Mouse (Mus musculus) hindbrain, embryonic 16.5 days (tissue): ENCODE measurements at regions not wholly inside any gene's neighbourhood (a gene's known extent, or its start where the extent isn't known, plus 50 kb on each side); places are given as distances from the start of the nearest gene placed in this dataset.
"Not testable (repeated sequence)": the region's sequence is repeated elsewhere in the genome, so short reads cannot be mapped to it uniquely, and the experiment has no call there.

Source experiments
- ATAC-seq: fragments of 200-750 bp; cut with Nextera tagmentation; 2 replicates; pipeline ENCODE4 v1.8.0; 2017; ENCODE audit warnings: moderate TSS enrichment, moderate library complexity
- H3K27ac ChIP-seq: fragments of 300-500 bp; sonication (generic); 2 replicates; pipeline ENCODE4 v1.5.1; 2014; ENCODE audit warnings: low read depth, mild to moderate bottlenecking, control low read depth, low read length, moderate library complexity
- H3K27me3 ChIP-seq: fragments of 300-500 bp; sonication (generic); replicated peaks from 2 replicates; pipeline ENCODE4 v1.6.1; 2014; ENCODE audit warnings: low read length; ENCODE audit not compliant: control insufficient read depth, insufficient read depth
- H3K36me3 ChIP-seq: fragments of 300-500 bp; sonication (generic); 2 replicates; pipeline ENCODE4 v1.6.1; 2014; ENCODE audit warnings: mild to moderate bottlenecking, low read length, moderate library complexity, mixed read lengths; ENCODE audit not compliant: control insufficient read depth, insufficient read depth
- H3K4me1 ChIP-seq: fragments of 300-500 bp; sonication (generic); 2 replicates; pipeline ENCODE4 v1.6.1; 2014; ENCODE audit warnings: low read depth, low read length; ENCODE audit not compliant: control insufficient read depth, insufficient read depth
- H3K4me2 ChIP-seq: fragments of 300-500 bp; sonication (generic); 2 replicates; pipeline ENCODE4 v1.6.1; 2014; ENCODE audit warnings: mild to moderate bottlenecking, low read length, control low read depth, moderate library complexity
- H3K4me3 ChIP-seq: fragments of 300-500 bp; sonication (generic); 2 replicates; pipeline ENCODE4 v1.5.1; 2014; ENCODE audit warnings: mild to moderate bottlenecking, low read length, control low read depth, moderate library complexity
- H3K9ac ChIP-seq: fragments of 300-500 bp; sonication (generic); 2 replicates; pipeline ENCODE4 v1.6.1; 2014; ENCODE audit warnings: low read depth, mild to moderate bottlenecking, control low read depth, low read length, moderate library complexity
- H3K9me3 ChIP-seq: fragments of 300-500 bp; sonication (generic); 2 replicates; pipeline ENCODE4 v1.6.1; 2014; ENCODE audit warnings: mild to moderate bottlenecking, low read length, moderate library complexity; ENCODE audit not compliant: control insufficient read depth
- WGBS: fragments of 180-500 bp; shearing (Covaris S2); extraction: QIAGEN DNeasy Blood & Tissue Kit; methylation state at CpG from one replicate; pipeline ENCODE4 v1.1.7; 2014; 5-methylcytosine and 5-hydroxymethylcytosine counted together

GRCm38 (mm10) chr12:106310585-106311319, 300.7 kb downstream of the Vrk1 start:
- peak overlapping the region; percentile 86 for H3K4me2 ChIP-seq
- no peak for ATAC-seq
- no peak overlapping the region for H3K27ac ChIP-seq
- under 1% methylated on average over 34 of the region's 34 CpGs for WGBS
- no peaks in the 10 kb centered on the region for H3K9me3 ChIP-seq
- peak overlapping the region; percentile 62 for H3K9ac ChIP-seq
- peaks cover 22% of the 10 kb centered on the region for H3K27me3 ChIP-seq
- H3K36me3 ChIP-seq: no peaks in the 10 kb centered on the region
- H3K4me1 ChIP-seq: peaks cover 9% of the 10 kb centered on the region
- H3K4me3 ChIP-seq: peak overlapping the region; percentile 49

GRCm38 (mm10) chr12:106311320-106311825, 301.3 kb downstream of the Vrk1 start:
- H3K4me2 ChIP-seq: peak overlapping the region; percentile 86
- 38% methylated on average over 7 of the region's 7 CpGs for WGBS
- no peak for ATAC-seq

GRCm38 (mm10) chr12:106311831-106312600, 302.0 kb downstream of the Vrk1 start:
- Histone ChIP-seq H3K4me2 (no peak overlapping the region), H3K9ac (no peak overlapping the region), H3K27me3 (peaks cover 22% of the 10 kb centered on the region), H3K36me3 (no peaks in the 10 kb centered on the region), H3K4me1 (peaks cover 9% of the 10 kb centered on the region), H3K4me3 (no peak overlapping the region), H3K27ac (no peak overlapping the region), H3K9me3 (no peaks in the 10 kb centered on the region)
- WGBS: 44% methylated on average over 17 of the region's 17 CpGs
- no peak for ATAC-seq

More at GRCm38 (mm10) chr12:106311320-106311825, 301.3 kb downstream of the Vrk1 start:
- H3K4me1 ChIP-seq: peaks cover 9% of the 10 kb centered on the region
- H3K4me3 ChIP-seq: peak overlapping the region; percentile 49
- H3K27me3 ChIP-seq: peaks cover 22% of the 10 kb centered on the region
- H3K36me3 ChIP-seq: no peaks in the 10 kb centered on the region
- H3K9ac ChIP-seq: peak overlapping the region; percentile 62; the same call in 1 of the 2 replicates
- no peak overlapping the region for H3K27ac ChIP-seq
- H3K9me3 ChIP-seq: no peaks in the 10 kb centered on the region

- Histone ChIP-seq H3K4me3 (no peak overlapping the region), H3K27ac (no peak overlapping the region), H3K4me1 (no peaks in the 10 kb centered on the region), H3K9ac (no peak overlapping the region), H3K27me3 (peaks cover 4% of the 10 kb centered on the region), H3K9me3 (no peaks in the 10 kb centered on the region), H3K36me3 (no peaks in the 10 kb centered on the region), H3K4me2 (no peak overlapping the region)
- WGBS: 81% methylated on average over 16 of the region's 16 CpGs
- ATAC-seq: no peak
Measured at GRCm38 (mm10) chr12:106317738-106318137, 307.7 kb downstream of the Vrk1 start.

GRCm38 (mm10) chr12:106321511-106321910, 311.5 kb downstream of the Vrk1 start:
- no peak overlapping the region for H3K4me2 ChIP-seq
- H3K9ac ChIP-seq: no peak overlapping the region
- no peak overlapping the region for H3K4me3 ChIP-seq
- peaks cover 12% of the 10 kb centered on the region for H3K27me3 ChIP-seq
- no peaks in the 10 kb centered on the region for H3K9me3 ChIP-seq
- H3K27ac ChIP-seq: no peak overlapping the region
- H3K4me1 ChIP-seq: no peaks in the 10 kb centered on the region
- ATAC-seq: no peak
- WGBS: 53% methylated on average over 7 of the region's 7 CpGs
- no peaks in the 10 kb centered on the region for H3K36me3 ChIP-seq

GRCm38 (mm10) chr12:106326611-106327010, 316.6 kb downstream of the Vrk1 start:
- 23% methylated on average over 4 of the region's 4 CpGs for WGBS
- ATAC-seq: no peak

GRCm38 (mm10) chr12:106327351-106327750, 317.3 kb downstream of the Vrk1 start:
- WGBS: 76% methylated on average over 5 of the region's 5 CpGs
- no peaks in the 10 kb centered on the region for H3K9me3 ChIP-seq
- H3K4me3 ChIP-seq: no peak overlapping the region
- H3K4me1 ChIP-seq: no peaks in the 10 kb centered on the region
- peaks cover 14% of the 10 kb centered on the region for H3K27me3 ChIP-seq
- no peak overlapping the region for H3K27ac ChIP-seq
- no peak overlapping the region for H3K9ac ChIP-seq
- H3K4me2 ChIP-seq: no peak overlapping the region
- H3K36me3 ChIP-seq: no peaks in the 10 kb centered on the region
- ATAC-seq: no peak

More at GRCm38 (mm10) chr12:106326611-106327010, 316.6 kb downstream of the Vrk1 start:
- H3K27me3 ChIP-seq: peaks cover 16% of the 10 kb centered on the region
- no peak overlapping the region for H3K4me2 ChIP-seq
- H3K9me3 ChIP-seq: no peaks in the 10 kb centered on the region
- no peak overlapping the region for H3K9ac ChIP-seq
- no peaks in the 10 kb centered on the region for H3K36me3 ChIP-seq
- no peak overlapping the region for H3K27ac ChIP-seq
- no peak overlapping the region for H3K4me3 ChIP-seq
- no peaks in the 10 kb centered on the region for H3K4me1 ChIP-seq

GRCm38 (mm10) chr12:106357867-106358266, 347.8 kb downstream of the Vrk1 start:
- no peak for ATAC-seq
- no peak overlapping the region for H3K4me2 ChIP-seq
- H3K27me3 ChIP-seq: no peaks in the 10 kb centered on the region
- H3K9ac ChIP-seq: no peak overlapping the region
- no peaks in the 10 kb centered on the region for H3K36me3 ChIP-seq
- no peak overlapping the region for H3K4me3 ChIP-seq
- H3K4me1 ChIP-seq: no peaks in the 10 kb centered on the region
- no peak overlapping the region for H3K27ac ChIP-seq
- no peaks in the 10 kb centered on the region for H3K9me3 ChIP-seq
- 42% methylated on average over 9 of the region's 9 CpGs for WGBS

- H3K4me1 ChIP-seq, H3K9me3 ChIP-seq, H3K4me2 ChIP-seq, H3K4me3 ChIP-seq, H3K27ac ChIP-seq, ATAC-seq, H3K9ac ChIP-seq, H3K36me3 ChIP-seq, H3K27me3 ChIP-seq: not testable (repeated sequence)
- 81% methylated on average over 7 of the region's 7 CpGs for WGBS
Measured at GRCm38 (mm10) chr12:106361646-106362045, 351.6 kb downstream of the Vrk1 start.
